In genomic region chr2:121509584-121509983, GRCm38 (mm10) we compare ENCODE assay signal across 8 mouse cellular contexts. TPM values are rescaled to one million over a fixed set of nuclear protein-coding genes. Genes with fewer than 3 reads are reported as not detected.
A peak's percentile ranks its signal among the peaks of the same experiment; 100 is the strongest.
DNase-seq lines count a peak whose midpoint lies in the region; ATAC-seq lines count a peak whose summit lies in the region.

No protein-coding gene starts in this region.

- no peaks in the 10 kb centered on the region for H3K36me3 ChIP-seq in hindbrain, embryonic 15.5 days

- H3K9ac ChIP-seq in hindbrain, embryonic 15.5 days = peak overlapping the region; percentile 37

- peak overlapping the region; percentile 54 for H3K4me2 ChIP-seq in hindbrain, embryonic 15.5 days

- peak; percentile 52; the same call in 1 of the 2 replicates for ATAC-seq in hindbrain, embryonic 15.5 days (ENCODE audit: low FRiP score, low read depth)

- H3K27ac ChIP-seq in hindbrain, embryonic 15.5 days (replicated peaks) = no peak overlapping the region

- H3K27me3 ChIP-seq in hindbrain, embryonic 15.5 days = no peaks in the 10 kb centered on the region

- WGBS in hindbrain, embryonic 15.5 days = 22% methylated on average over 16 of the region's 16 CpGs

- DNase-seq in T-cell, adult 2 months (ENCODE audit: low spot score) = peak; percentile 37
- DNase-seq in cerebellum, postnatal 25 days = peak; percentile 16 to 45
- DNase-seq in gastrocnemius, adult 18-20 months (ENCODE audit: low spot score) = peak; percentile 58
- DNase-seq in left cerebral cortex, adult 18-20 months (ENCODE audit: low spot score in 2 of 2) = peak; percentile 65 to 71
- peak; percentile 84 for DNase-seq in lung, postnatal 4 days
- DNase-seq in right cerebral cortex, adult 18-20 months = peak; percentile 69
- DNase-seq in urinary bladder, postnatal 14 days (ENCODE audit: low spot score) = peak; percentile 77

- no peaks in the 10 kb centered on the region for H3K9me3 ChIP-seq in hindbrain, embryonic 15.5 days

- H3K4me1 ChIP-seq in hindbrain, embryonic 15.5 days (replicated peaks) = peaks cover 23% of the 10 kb centered on the region

- H3K4me3 ChIP-seq in hindbrain, embryonic 15.5 days = peak overlapping the region; percentile 36

RNA-seq across cellular contexts. Expression of gene Wdr76, which starts 3.1 kb away (rescaled TPM):
- total RNA-seq in gastrocnemius, adult 18-20 months (2021) = 1 to 10 TPM; 1.4 to 1.5 TPM
- polyA plus RNA-seq in hindbrain, embryonic 15.5 days (2015; fragmentation: Nextera tagmentation; extraction: Ambion mirVana) = 3.9 and 4.9 TPM in 2 replicates
- total RNA-seq in left cerebral cortex, adult 18-20 months (2021) = 1 to 10 TPM; 4.2 to 4.7 TPM

RNA-seq across cellular contexts. Expression of gene Mfap1a, which starts 3.1 kb away (rescaled TPM):
- total RNA-seq in gastrocnemius, adult 18-20 months (2021) = 10 to 100 TPM; 17.9 to 19.2 TPM
- 29.2 and 30.1 TPM in 2 replicates for polyA plus RNA-seq in hindbrain, embryonic 15.5 days (2015; fragmentation: Nextera tagmentation; extraction: Ambion mirVana)
- 10 to 100 TPM; 27.9 to 34.0 TPM for total RNA-seq in left cerebral cortex, adult 18-20 months (2021)

RNA-seq across cellular contexts. Expression of gene Mfap1b, which starts 35.7 kb away (rescaled TPM):
- 10 to 100 TPM; 23.5 to 24.5 TPM for total RNA-seq in gastrocnemius, adult 18-20 months (2021)
- 68.0 and 70.6 TPM in 2 replicates for polyA plus RNA-seq in hindbrain, embryonic 15.5 days (2015; fragmentation: Nextera tagmentation; extraction: Ambion mirVana)
- total RNA-seq in left cerebral cortex, adult 18-20 months (2021) = 10 to 100 TPM; 41.6 to 45.0 TPM

RNA-seq across cellular contexts. Expression of gene Serinc4, which starts 53.0 kb away (rescaled TPM):
- total RNA-seq in gastrocnemius, adult 18-20 months (2021) = not detected
- 0.73 and 1.3 TPM in 2 replicates for polyA plus RNA-seq in hindbrain, embryonic 15.5 days (2015; fragmentation: Nextera tagmentation; extraction: Ambion mirVana)
- under 1 TPM; 0.26 to 0.37 TPM for total RNA-seq in left cerebral cortex, adult 18-20 months (2021)

RNA-seq across cellular contexts. Expression of gene Hypk, which starts 56.5 kb away (rescaled TPM):
- total RNA-seq in gastrocnemius, adult 18-20 months (2021) = 10 to 100 TPM; 10.9 to 15.1 TPM
- polyA plus RNA-seq in hindbrain, embryonic 15.5 days (2015; fragmentation: Nextera tagmentation; extraction: Ambion mirVana) = 110 and 112 TPM in 2 replicates
- 10 to 100 TPM; 18.3 to 20.9 TPM for total RNA-seq in left cerebral cortex, adult 18-20 months (2021)

Comparison
In these comparisons a context has a peak if more than half of its experiments do, and no peak if none do; other contexts are left out.
1. DNase-seq: peak in every context shown above with its lines; median percentile 84 in lung, postnatal 4 days; 77 in urinary bladder, postnatal 14 days; 69 in right cerebral cortex, adult 18-20 months; 68 in left cerebral cortex, adult 18-20 months; 58 in gastrocnemius, adult 18-20 months; 37 in T-cell, adult 2 months; 30 in cerebellum, postnatal 25 days.